Mouse (Mus musculus) cerebellum, adult 11-12 months (tissue): ENCODE measurements around the gene Cd80.

Source experiments
- DNase-seq: peaks from one replicate; pipeline ENCODE4 v3.0.0; 2022

Gene Cd80

GRCm38 (mm10) chr16:38536544-38537146 lies 81.3 kb downstream of the Cd80 start:
- peak; percentile 40 for DNase-seq

- DNase-seq: no peak
These were observed 83.5 kb downstream of the Cd80 start for GRCm38 (mm10) chr16:38538716-38539380.
